In genomic region chr11:8669138-8669537, GRCm38 (mm10) we compare ENCODE assay signal across 14 mouse cellular contexts.
"Had no signal": no experiment of that assay in that cellular context is flagged by ENCODE, and none has a peak within 500 bp of the region (broad histone marks: within the 10 kb centered on the region; RNA-seq: fewer than 3 reads in every experiment).

No protein-coding gene starts in this region.

- H3K4me2 ChIP-seq: lung, embryonic 14.5 days; midbrain, embryonic 12.5 days; midbrain, embryonic 15.5 days; neural tube, embryonic 12.5 days had no signal

- H3K27ac ChIP-seq: midbrain, embryonic 10.5 days; midbrain, embryonic 12.5 days; midbrain, embryonic 15.5 days; neural tube, embryonic 12.5 days had no signal

- DNase-seq: lung, adult 18-20 months; lung, embryonic 14.5 days; lung, postnatal 14 days; lung, postnatal 36 days; right cerebral cortex, postnatal 14 days; right cerebral cortex, postnatal 4 days; spleen, adult 18-20 months; thymus, adult 18-20 months; thymus, postnatal 14 days; thymus, postnatal 36 days had no signal

- H3K4me1 ChIP-seq: midbrain, embryonic 12.5 days; midbrain, embryonic 15.5 days had no signal

- H3K36me3 ChIP-seq: midbrain, embryonic 10.5 days; midbrain, embryonic 12.5 days; midbrain, embryonic 15.5 days; neural tube, embryonic 12.5 days had no signal

- H3K9ac ChIP-seq: lung, embryonic 14.5 days; midbrain, embryonic 12.5 days; midbrain, embryonic 15.5 days; neural tube, embryonic 12.5 days had no signal

- H3K4me3 ChIP-seq: midbrain, embryonic 10.5 days; midbrain, embryonic 12.5 days; midbrain, embryonic 15.5 days; neural tube, embryonic 12.5 days had no signal

- H3K9me3 ChIP-seq: midbrain, embryonic 10.5 days; midbrain, embryonic 12.5 days; midbrain, embryonic 15.5 days; neural tube, embryonic 12.5 days had no signal

- ATAC-seq: midbrain, embryonic 15.5 days had no signal
